Mouse (Mus musculus) testis, postnatal 14 days (tissue): ENCODE results near the gene Ppp4c.

ENCODE experiments used
- DNase-seq: peaks from one replicate; pipeline ENCODE4 v3.0.0; 2021; ENCODE audit warnings: low spot score

Gene Ppp4c

GRCm38 (mm10) chr7:126759050-126759671, 33.1 kb downstream of the Ppp4c start, which contains the start of gene Mapk3:
Mapk3 (plus strand) TSS chr7:126759601.
- DNase-seq: peak; percentile 86

GRCm38 (mm10) chr7:126758539-126758938, 33.8 kb downstream of the Ppp4c start:
- DNase-seq: no peak

DNA sequence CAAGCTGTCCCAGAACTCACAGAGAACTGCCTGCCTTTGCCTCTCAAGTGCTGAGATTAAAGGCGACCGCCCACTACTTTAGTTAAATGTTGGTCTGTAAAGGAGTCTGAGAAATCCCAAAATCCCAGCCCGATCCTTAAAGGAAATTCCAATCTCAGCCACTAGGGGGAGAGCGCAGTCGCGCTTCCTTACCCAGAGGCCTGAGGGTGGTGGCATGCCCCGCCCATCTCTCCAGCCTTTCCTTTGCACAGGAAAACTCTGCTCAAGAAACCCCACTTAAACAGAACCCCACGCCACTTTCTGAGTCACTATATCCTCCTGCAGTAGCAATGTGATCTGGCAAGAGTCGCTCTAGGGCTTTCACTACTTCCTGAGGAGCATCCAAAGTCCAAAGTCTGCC, 37.4 kb downstream of the Ppp4c start:
- DNase-seq: peak; percentile 64

- no peak for DNase-seq
Measured at GRCm38 (mm10) chr7:126749582-126750343, 42.5 kb downstream of the Ppp4c start.

- DNase-seq: no peak
Measured at GRCm38 (mm10) chr7:126748824-126749223, 43.5 kb downstream of the Ppp4c start.

GRCm38 (mm10) chr7:126746798-126747197, 45.5 kb downstream of the Ppp4c start:
- no peak for DNase-seq

- DNase-seq: no peak
Measured at GRCm38 (mm10) chr7:126746066-126746465, 46.2 kb downstream of the Ppp4c start.

- DNase-seq: no peak
Measured at GRCm38 (mm10) chr7:126741964-126742482, 50.3 kb downstream of the Ppp4c start.

DNA sequence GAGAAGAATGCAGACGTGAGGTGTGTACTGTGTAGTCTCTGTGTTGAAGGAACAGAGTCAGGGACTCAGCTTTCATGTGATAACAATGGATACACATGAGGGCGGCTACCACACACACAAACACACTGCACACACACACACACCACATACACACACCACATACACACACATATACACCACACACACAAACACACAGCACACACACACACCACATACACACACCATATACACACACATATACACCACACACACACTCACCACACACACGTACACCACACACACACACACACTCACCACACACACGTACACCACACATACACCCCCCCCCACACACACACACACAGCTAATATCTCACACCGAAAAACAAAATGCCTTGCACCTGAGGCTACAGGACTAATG, 50.8 kb downstream of the Ppp4c start:
- no peak for DNase-seq

GRCm38 (mm10) chr7:126740977-126741376, 51.3 kb downstream of the Ppp4c start:
- no peak for DNase-seq

GRCm38 (mm10) chr7:126740132-126740735, 52.1 kb downstream of the Ppp4c start:
- no peak for DNase-seq

- no peak for DNase-seq
Measured at GRCm38 (mm10) chr7:126739551-126739950, 52.7 kb downstream of the Ppp4c start.

DNA sequence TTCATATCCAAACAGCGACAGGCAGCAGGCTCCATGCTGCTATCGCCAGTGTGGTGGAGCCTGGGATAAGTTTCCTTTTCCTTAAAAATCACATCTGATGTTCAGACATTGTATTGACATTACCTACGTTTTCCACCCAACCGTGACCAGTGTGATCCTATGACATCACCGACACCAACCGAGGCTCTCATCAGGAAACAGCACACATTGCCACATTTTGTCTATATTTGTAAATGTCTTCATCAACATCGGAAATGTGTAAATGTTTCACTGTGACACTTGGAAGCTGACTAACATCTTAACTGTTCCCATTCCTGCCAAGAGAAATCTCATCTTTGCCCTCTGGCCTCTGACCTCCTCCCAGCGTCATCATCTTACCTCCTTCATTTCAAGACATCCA, 56.2 kb downstream of the Ppp4c start:
- no peak for DNase-seq
